Mouse (Mus musculus) naive thymus-derived CD4-positive, alpha-beta T cell, adult 2 months (primary cell): Measurements from ENCODE around the gene Fam45a.

Experiments used
- DNase-seq: peaks from one replicate; pipeline ENCODE4 v3.0.0-alpha.2; 2011; ENCODE audit warnings: low read depth

Fam45a gene

GRCm38 (mm10) chr19:60811098-60812035, at the start of gene Fam45a:
TSS of gene Fam45a (plus strand) at chr19:60811585.
- DNase-seq = peak; percentile 94

- DNase-seq = no peak
Measured at GRCm38 (mm10) chr19:60773366-60773765, 38.0 kb upstream of the Fam45a start.

GRCm38 (mm10) chr19:60782034-60782433, 29.4 kb upstream of the Fam45a start:
- no peak for DNase-seq

- no peak for DNase-seq
Measured at GRCm38 (mm10) chr19:60784712-60785111, 26.7 kb upstream of the Fam45a start.

DNA sequence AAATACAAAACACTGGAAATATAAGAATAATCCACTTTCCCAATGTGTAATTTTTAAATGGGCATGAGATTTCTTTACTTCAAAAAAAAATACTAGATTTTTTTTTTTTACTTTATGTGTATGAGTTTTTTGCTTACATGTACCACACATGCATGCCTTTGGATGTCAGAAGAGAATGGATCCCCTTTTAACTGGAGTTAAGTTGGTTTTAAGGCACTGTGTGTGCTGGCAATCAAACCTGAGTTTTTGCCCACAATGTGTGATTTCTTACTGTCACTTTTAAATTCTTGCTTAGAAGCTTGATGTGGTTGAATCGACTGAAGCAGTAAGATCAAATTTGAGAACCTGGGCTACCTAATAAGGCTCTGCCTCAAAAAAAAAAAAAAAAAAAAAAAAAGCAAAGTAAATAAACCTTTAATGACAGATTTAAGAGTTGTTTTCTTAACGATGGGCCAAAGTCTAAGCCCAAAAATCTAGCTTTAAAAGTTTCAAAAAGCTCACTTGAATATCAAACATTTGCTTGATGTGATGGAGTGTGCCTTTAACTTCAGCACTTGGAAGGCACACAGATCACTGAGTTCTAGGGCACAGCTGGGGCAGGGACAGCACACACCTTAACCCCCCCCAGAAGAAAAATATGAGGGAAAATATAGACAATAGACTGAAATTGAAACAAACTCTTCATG, 23.8 kb upstream of the Fam45a start:
- peak; percentile 28 for DNase-seq

- DNase-seq = peak; percentile 10
Measured at GRCm38 (mm10) chr19:60788214-60788960, 23.0 kb upstream of the Fam45a start.

DNA sequence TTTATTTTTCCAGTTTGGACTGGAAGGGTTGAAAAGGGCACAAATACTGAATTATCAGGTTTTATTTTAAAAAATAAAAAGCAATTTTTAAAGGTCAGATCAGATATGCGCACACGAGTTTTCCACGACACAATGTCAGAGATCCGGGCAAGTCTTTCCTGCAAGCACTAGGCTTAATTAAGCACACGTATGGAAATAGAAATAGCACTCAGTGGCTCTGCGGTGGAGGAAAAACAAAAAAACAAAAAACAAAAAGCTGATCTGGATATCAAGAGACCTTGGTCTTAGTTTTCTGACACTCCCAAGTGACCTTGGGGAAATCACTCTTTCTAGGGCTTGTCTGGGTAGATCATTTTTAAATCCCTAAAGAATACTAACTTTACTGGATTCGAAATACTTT, 21.9 kb upstream of the Fam45a start:
- DNase-seq = no peak

DNA sequence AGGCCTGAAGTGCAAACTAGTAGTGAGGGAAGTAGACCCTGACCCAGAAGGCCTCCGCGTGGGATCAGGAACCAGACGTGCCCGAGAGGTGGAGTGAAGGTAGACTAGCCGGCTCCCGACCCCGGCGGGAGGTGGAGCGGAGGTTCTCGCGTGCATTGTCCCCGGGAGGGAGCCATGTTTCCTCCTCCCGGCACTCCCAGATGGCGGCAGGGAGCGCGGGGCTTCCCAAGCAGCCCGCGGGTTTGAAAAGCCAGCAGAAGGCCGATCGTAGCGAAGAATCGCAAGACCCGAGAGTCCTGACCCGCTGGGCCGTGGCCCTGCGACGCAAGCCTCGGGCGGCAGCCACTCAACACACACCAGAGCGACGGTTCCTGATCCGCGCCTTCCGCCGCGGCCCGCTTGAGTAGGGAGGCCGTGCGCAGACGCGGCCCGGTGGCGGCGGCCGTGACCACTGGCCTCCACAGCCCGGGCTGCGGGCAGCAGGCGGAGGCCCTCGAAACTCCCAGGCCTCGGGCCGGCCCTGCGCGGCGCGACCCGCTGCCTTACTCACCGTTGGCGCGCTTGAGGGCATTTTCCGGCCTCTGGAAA, 21.4 kb upstream of the Fam45a start:
- no peak for DNase-seq

- DNase-seq = peak; percentile 96
Measured at GRCm38 (mm10) chr19:60790551-60791161, 20.7 kb upstream of the Fam45a start, which contains the start of gene Eif3a. TSS of gene Eif3a (minus strand) at chr19:60790658.

DNA sequence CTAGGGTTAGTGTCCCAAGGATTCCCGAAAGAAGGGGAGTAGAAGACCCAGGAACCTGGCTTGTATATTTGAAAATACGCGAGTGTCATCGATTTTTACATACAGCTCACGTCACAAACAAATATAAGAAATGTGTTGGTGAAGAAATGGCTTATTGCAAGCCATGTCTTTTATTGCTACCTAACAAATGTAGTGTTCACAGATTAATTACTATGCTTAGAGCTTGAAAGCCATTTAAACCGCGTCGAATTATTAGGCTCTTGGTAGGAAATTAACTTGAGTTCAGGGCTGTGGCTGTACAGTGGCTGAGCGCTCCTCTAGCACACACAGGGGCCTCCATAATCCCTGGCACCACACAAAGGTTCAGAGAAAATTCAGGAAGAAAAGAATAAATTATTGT, 20.2 kb upstream of the Fam45a start:
- no peak for DNase-seq

DNA sequence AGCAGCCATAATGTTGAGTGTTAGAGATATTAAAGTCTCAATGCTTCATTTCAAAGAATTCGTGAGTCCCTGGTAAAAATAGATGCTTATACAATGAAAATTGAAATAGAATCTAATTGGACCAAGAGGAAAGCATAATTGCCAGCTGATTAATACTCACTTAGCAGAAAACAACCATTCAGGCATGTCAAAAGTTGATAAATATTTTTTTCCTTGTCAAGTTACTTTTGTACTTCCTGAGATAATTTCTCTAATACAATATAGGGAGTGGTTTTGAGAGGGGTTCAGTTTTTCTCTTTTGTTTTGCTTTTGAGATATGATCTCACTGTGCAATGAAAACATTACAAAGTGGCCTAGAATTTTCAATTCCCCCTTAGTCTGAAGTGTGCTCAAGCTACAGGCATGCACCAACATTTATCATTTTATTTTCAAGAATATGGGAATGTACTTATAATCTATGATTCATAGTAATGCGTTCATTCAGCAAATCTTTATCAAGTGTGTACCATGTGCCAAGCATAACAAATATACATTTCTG, 18.1 kb upstream of the Fam45a start:
- no peak for DNase-seq

- DNase-seq = no peak
Measured at GRCm38 (mm10) chr19:60795244-60795643, 16.1 kb upstream of the Fam45a start.

- DNase-seq = no peak
Measured at GRCm38 (mm10) chr19:60797415-60797814, 14.0 kb upstream of the Fam45a start.

DNA sequence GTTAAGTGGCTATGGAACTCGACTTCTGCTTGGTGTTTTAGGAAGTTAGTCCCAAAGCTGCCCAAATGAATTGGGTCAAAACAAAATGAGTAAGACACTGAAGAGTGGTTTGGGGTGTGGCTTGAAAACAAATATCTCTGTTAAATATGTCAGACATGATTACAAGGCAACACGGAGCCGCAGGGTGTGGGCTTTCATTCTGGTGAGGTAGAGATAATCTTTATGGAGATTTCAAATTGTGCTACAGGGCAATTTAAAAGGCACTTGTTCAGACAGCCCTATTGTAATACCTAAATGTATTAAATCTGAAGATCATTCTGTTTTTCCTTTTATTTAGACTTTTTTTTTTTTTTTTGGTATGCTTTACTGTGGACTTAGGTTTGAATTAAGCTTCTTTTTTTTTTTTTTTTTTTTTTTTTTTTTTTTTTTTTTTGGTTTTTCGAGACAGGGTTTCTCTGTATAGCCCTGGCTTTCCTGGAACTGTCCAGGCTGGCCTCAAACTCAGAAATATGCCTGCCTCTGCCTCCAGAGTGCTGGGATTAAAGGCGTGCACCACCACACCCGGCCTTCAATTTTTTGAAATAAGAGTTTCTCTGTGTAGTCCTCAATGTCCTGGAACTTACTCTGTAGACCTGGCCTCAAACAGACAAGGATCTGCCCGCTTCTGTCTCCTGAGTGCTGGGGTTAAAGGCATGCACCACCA, 11.4 kb upstream of the Fam45a start:
- no peak for DNase-seq

DNA sequence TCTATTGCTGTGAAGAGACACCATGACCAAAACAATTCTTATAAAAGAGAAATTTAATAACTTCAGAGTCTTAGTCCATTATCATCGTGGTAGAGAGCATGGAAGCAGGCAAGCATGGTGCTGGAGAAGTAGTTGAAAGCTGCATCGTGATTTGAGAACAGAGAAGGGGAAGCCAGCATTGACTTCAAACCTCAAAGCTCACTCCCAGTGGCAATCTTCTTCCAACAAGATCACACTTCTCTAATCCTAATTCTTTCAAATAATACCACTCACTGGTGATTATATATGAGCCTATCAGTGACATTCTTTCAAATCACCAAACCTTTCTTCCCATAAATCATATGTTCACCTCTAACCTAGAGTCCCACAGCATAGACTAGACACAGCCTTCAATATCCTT, 6.5 kb upstream of the Fam45a start:
- no peak for DNase-seq

DNA sequence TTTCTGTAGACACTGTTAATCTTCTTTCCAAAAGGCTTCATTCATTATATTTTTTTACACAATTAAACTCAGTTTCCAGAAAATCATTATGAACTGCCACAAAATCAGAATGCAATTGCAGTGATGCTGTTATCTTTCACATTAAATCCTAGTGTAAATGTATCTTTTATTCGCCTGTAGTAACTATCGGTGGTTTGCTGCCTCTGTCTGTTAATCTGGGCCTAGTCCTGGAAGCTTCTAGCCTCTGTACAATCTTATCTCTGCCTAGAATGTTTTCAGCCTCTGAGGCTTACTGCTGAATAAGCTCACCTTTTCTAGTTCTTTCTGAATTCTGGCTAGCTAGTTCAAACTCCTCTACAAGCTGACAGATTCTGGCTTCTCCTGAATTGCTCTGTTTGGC, 1.5 kb upstream of the Fam45a start:
- no peak for DNase-seq

GRCm38 (mm10) chr19:60812036-60812389, 628 bp downstream of the Fam45a start:
- peak; percentile 49 for DNase-seq

DNA sequence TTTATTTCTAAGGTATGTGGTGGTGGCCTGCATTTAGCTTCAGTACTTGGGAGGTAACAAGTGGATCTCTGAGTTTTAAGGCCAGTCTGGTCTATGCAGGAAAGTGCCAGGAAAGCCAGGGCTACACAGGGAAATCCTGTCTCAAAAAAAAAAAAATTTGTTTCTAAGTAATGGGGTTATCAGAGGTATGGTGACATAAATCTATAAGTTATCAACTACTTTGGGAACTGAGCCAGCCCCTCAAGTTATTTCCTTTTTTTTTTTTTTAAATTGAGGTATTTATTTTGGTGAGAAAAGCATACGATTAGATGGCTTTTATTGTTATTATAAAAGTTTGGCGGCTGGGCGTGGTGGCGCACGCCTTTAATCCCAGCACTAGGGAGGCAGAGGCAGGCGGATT, 1.7 kb downstream of the Fam45a start:
- DNase-seq = no peak

- DNase-seq = no peak
Measured at GRCm38 (mm10) chr19:60818677-60819076, 7.3 kb downstream of the Fam45a start.

- peak; percentile 86 for DNase-seq
Measured at GRCm38 (mm10) chr19:60837747-60838146, 26.4 kb downstream of the Fam45a start.

- DNase-seq = no peak
Measured at GRCm38 (mm10) chr19:60843324-60843723, 31.9 kb downstream of the Fam45a start.
